Comparison of ENCODE assay signal across 8 mouse cellular contexts in genomic region chr4:123305789-123306188, GRCm38 (mm10). TPM values are rescaled to one million over a fixed set of nuclear protein-coding genes. Genes with fewer than 3 reads are reported as not detected.
A peak's percentile ranks its signal among the peaks of the same experiment; 100 is the strongest.
DNase-seq lines count a peak whose midpoint lies in the region; ATAC-seq and TF ChIP-seq lines count a peak whose summit lies in the region.

No protein-coding gene starts in this region.

- H3K4me1 ChIP-seq in forebrain, embryonic 11.5 days (replicated peaks; ENCODE audit: control insufficient read depth, insufficient read depth, low read length) = no peaks in the 10 kb centered on the region
- H3K4me1 ChIP-seq in forebrain, embryonic 16.5 days (replicated peaks; ENCODE audit: control insufficient read depth, insufficient read depth, low read length) = no peaks in the 10 kb centered on the region
- peaks cover 4% of the 10 kb centered on the region; the same call in 1 of the 2 replicates for H3K4me1 ChIP-seq in heart, postnatal 0 days (ENCODE audit: control insufficient read depth, insufficient read depth)
- H3K4me1 ChIP-seq in midbrain, embryonic 13.5 days (replicated peaks) = no peaks in the 10 kb centered on the region

- H3K4me3 ChIP-seq in forebrain, embryonic 11.5 days (ENCODE audit: low read depth, low read length) = no peak overlapping the region
- H3K4me3 ChIP-seq in forebrain, embryonic 16.5 days (replicated peaks; ENCODE audit: low read length) = no peak overlapping the region
- no peak overlapping the region for H3K4me3 ChIP-seq in heart, postnatal 0 days (ENCODE audit: low read depth, low read length)
- no peak overlapping the region for H3K4me3 ChIP-seq in midbrain, embryonic 13.5 days (replicated peaks)

- TF ChIP-seq EP300 in heart, postnatal 0 days (IDR thresholded peaks at IDR 0.05; ENCODE audit: low read depth) = no peak

- 52% methylated on average over 3 of the region's 3 CpGs for WGBS in forebrain, embryonic 11.5 days
- 33% methylated on average over 3 of the region's 3 CpGs for WGBS in forebrain, embryonic 16.5 days
- 15% methylated on average over 3 of the region's 3 CpGs for WGBS in heart, postnatal 0 days
- WGBS in midbrain, embryonic 13.5 days = 38% methylated on average over 3 of the region's 3 CpGs

- peak; percentile 52 for DNase-seq in forebrain, embryonic 11.5 days (ENCODE audit: low spot score)
- DNase-seq in CD4-positive helper T cell, adult 2 months (ENCODE audit: low read depth, low spot score) = peak; percentile 69
- peak; percentile 59 for DNase-seq in c-Kit-positive CD71-negative TER-119-negative erythroid progenitor cells, embryonic 14.5 days (ENCODE audit: low read depth)
- DNase-seq in heart, postnatal 0 days (ENCODE audit: low spot score) = peak; percentile 79
- peak; percentile 20 for DNase-seq in layer of hippocampus, adult 9-11 months
- DNase-seq in right cerebral cortex, postnatal 25 days = no peak

- peak; percentile 86 for TF ChIP-seq CTCF in heart, postnatal 0 days (IDR thresholded peaks at IDR 0.05; ENCODE audit: low read depth)

- H3K27me3 ChIP-seq in forebrain, embryonic 11.5 days (ENCODE audit: control insufficient read depth, insufficient read depth, low read length) = no peaks in the 10 kb centered on the region
- no peaks in the 10 kb centered on the region for H3K27me3 ChIP-seq in forebrain, embryonic 16.5 days (replicated peaks; ENCODE audit: control insufficient read depth, insufficient read depth, low read length)
- H3K27me3 ChIP-seq in heart, postnatal 0 days (ENCODE audit: control insufficient read depth, insufficient read depth, low read length) = no peaks in the 10 kb centered on the region
- no peaks in the 10 kb centered on the region for H3K27me3 ChIP-seq in midbrain, embryonic 13.5 days

- H3K36me3 ChIP-seq in forebrain, embryonic 11.5 days (ENCODE audit: control insufficient read depth, insufficient read depth, low read length) = no peaks in the 10 kb centered on the region
- H3K36me3 ChIP-seq in forebrain, embryonic 16.5 days (ENCODE audit: control insufficient read depth, insufficient read depth) = peaks cover 15% of the 10 kb centered on the region
- H3K36me3 ChIP-seq in heart, postnatal 0 days (replicated peaks; ENCODE audit: control insufficient read depth, insufficient read depth, low read length) = peaks cover 33% of the 10 kb centered on the region
- peaks cover 28% of the 10 kb centered on the region for H3K36me3 ChIP-seq in midbrain, embryonic 13.5 days

- no peak overlapping the region for H3K27ac ChIP-seq in forebrain, embryonic 11.5 days (ENCODE audit: low read depth, low read length)
- no peak overlapping the region for H3K27ac ChIP-seq in forebrain, embryonic 16.5 days (ENCODE audit: low read length)
- no peak overlapping the region for H3K27ac ChIP-seq in heart, postnatal 0 days (ENCODE audit: low read depth)
- no peak overlapping the region for H3K27ac ChIP-seq in midbrain, embryonic 13.5 days

- no peak overlapping the region for H3K9ac ChIP-seq in forebrain, embryonic 11.5 days (ENCODE audit: low read length)
- H3K9ac ChIP-seq in forebrain, embryonic 16.5 days (replicated peaks; ENCODE audit: low read depth, low read length) = no peak overlapping the region
- H3K9ac ChIP-seq in heart, postnatal 0 days (replicated peaks; ENCODE audit: low read depth, low read length) = no peak overlapping the region
- H3K9ac ChIP-seq in midbrain, embryonic 13.5 days (replicated peaks) = no peak overlapping the region

- no peaks in the 10 kb centered on the region for H3K9me3 ChIP-seq in forebrain, embryonic 11.5 days (ENCODE audit: control insufficient read depth, low read length)
- no peaks in the 10 kb centered on the region for H3K9me3 ChIP-seq in forebrain, embryonic 16.5 days (ENCODE audit: control insufficient read depth, low read length)
- H3K9me3 ChIP-seq in heart, postnatal 0 days (replicated peaks; ENCODE audit: control insufficient read depth, low read length) = no peaks in the 10 kb centered on the region; the same call in 1 of the 2 replicates
- no peaks in the 10 kb centered on the region for H3K9me3 ChIP-seq in midbrain, embryonic 13.5 days

- no peak overlapping the region for H3K4me2 ChIP-seq in forebrain, embryonic 11.5 days (ENCODE audit: low read depth, low read length, severe bottlenecking)
- H3K4me2 ChIP-seq in forebrain, embryonic 16.5 days (ENCODE audit: low read length) = no peak overlapping the region
- H3K4me2 ChIP-seq in heart, postnatal 0 days (ENCODE audit: low read depth, low read length) = no peak overlapping the region
- H3K4me2 ChIP-seq in midbrain, embryonic 13.5 days (replicated peaks) = no peak overlapping the region

- 0 out of 2 replicates have a peak, but pooled peaks have one; percentile 42 for ATAC-seq in forebrain, embryonic 11.5 days (replicated peaks; ENCODE audit: low FRiP score)
- no peak for ATAC-seq in forebrain, embryonic 16.5 days
- peak; percentile 61 for ATAC-seq in heart, postnatal 0 days (ENCODE audit: insufficient read depth, low read depth)
- peak; percentile 65 for ATAC-seq in midbrain, embryonic 13.5 days

RNA-seq across cellular contexts. Expression of gene Oxct2a, which starts 17.6 kb away (rescaled TPM):
- not detected in 2 replicates for polyA plus RNA-seq in forebrain, embryonic 11.5 days (2014; fragmentation: Nextera tagmentation; extraction: Ambion mirVana)
- not detected in 2 replicates for polyA plus RNA-seq in forebrain, embryonic 16.5 days (2015; fragmentation: Nextera tagmentation; extraction: Ambion mirVana)
- not detected in 2 replicates for total RNA-seq in heart, postnatal 0 days (2014; rRNA removed; ENCODE audit: low replicate concordance)
- polyA plus RNA-seq in heart, postnatal 0 days (2015; fragmentation: Nextera tagmentation; extraction: Ambion mirVana) = not detected in 2 replicates
- polyA plus RNA-seq in midbrain, embryonic 13.5 days (2015; fragmentation: Nextera tagmentation; extraction: Ambion mirVana) = not detected in 2 replicates

RNA-seq across cellular contexts. Expression of gene Bmp8a, which starts 37.3 kb away (rescaled TPM):
- 0.13 and 0.23 TPM in 2 replicates for polyA plus RNA-seq in forebrain, embryonic 11.5 days (2014; fragmentation: Nextera tagmentation; extraction: Ambion mirVana)
- 0.11 TPM in 2 replicates for polyA plus RNA-seq in forebrain, embryonic 16.5 days (2015; fragmentation: Nextera tagmentation; extraction: Ambion mirVana)
- not detected in 2 replicates for total RNA-seq in heart, postnatal 0 days (2014; rRNA removed; ENCODE audit: low replicate concordance)
- polyA plus RNA-seq in heart, postnatal 0 days (2015; fragmentation: Nextera tagmentation; extraction: Ambion mirVana) = not detected in 2 replicates
- polyA plus RNA-seq in midbrain, embryonic 13.5 days (2015; fragmentation: Nextera tagmentation; extraction: Ambion mirVana) = 0.13 TPM in 1 of 2 replicates, not detected in the other

RNA-seq across cellular contexts. Expression of gene Pabpc4, which starts 43.6 kb away (rescaled TPM):
- 46.6 and 47.0 TPM in 2 replicates for polyA plus RNA-seq in forebrain, embryonic 11.5 days (2014; fragmentation: Nextera tagmentation; extraction: Ambion mirVana)
- 28.5 and 34.5 TPM in 2 replicates for polyA plus RNA-seq in forebrain, embryonic 16.5 days (2015; fragmentation: Nextera tagmentation; extraction: Ambion mirVana)
- 350 and 355 TPM in 2 replicates for total RNA-seq in heart, postnatal 0 days (2014; rRNA removed; ENCODE audit: low replicate concordance)
- polyA plus RNA-seq in heart, postnatal 0 days (2015; fragmentation: Nextera tagmentation; extraction: Ambion mirVana) = 54.6 and 55.3 TPM in 2 replicates
- polyA plus RNA-seq in midbrain, embryonic 13.5 days (2015; fragmentation: Nextera tagmentation; extraction: Ambion mirVana) = 25.5 and 27.1 TPM in 2 replicates
